Mouse (Mus musculus) forebrain, embryonic 11.5 days (tissue): ENCODE data around the gene Gm20909. TPM values are rescaled to one million over a fixed set of nuclear protein-coding genes. Genes with fewer than 3 reads are reported as not detected.
"Not testable (repeated sequence)": the region's sequence is repeated elsewhere in the genome, so short reads cannot be mapped to it uniquely, and the experiment has no call there.

Experiments
- ATAC-seq: fragments of 200-750 bp; cut with Nextera tagmentation; replicated peaks from 2 replicates; pipeline ENCODE4 v1.8.0; 2017; ENCODE audit warnings: moderate TSS enrichment; ENCODE audit not compliant: low FRiP score
- DNase-seq: peaks from one replicate; pipeline ENCODE4 v3.0.0-alpha.2; 2017; ENCODE audit warnings: low spot score
- H3K27ac ChIP-seq: fragments of 300-500 bp; sonication (generic); 2 replicates; pipeline ENCODE4 v1.5.1; 2014; ENCODE audit warnings: low read depth, low read length
- H3K27me3 ChIP-seq: fragments of 300-500 bp; sonication (generic); 2 replicates; pipeline ENCODE4 v1.6.1; 2014; ENCODE audit warnings: mild to moderate bottlenecking, low read length, mixed read lengths; ENCODE audit not compliant: control insufficient read depth, insufficient read depth
- H3K36me3 ChIP-seq: fragments of 300-500 bp; sonication (generic); 2 replicates; pipeline ENCODE4 v1.6.1; 2014; ENCODE audit warnings: mild to moderate bottlenecking, low read length, moderate library complexity, mixed read lengths; ENCODE audit not compliant: control insufficient read depth, insufficient read depth
- H3K4me1 ChIP-seq: fragments of 300-500 bp; sonication (generic); replicated peaks from 2 replicates; pipeline ENCODE4 v1.6.1; 2014; ENCODE audit warnings: low read length, mixed read lengths; ENCODE audit not compliant: control insufficient read depth, insufficient read depth
- H3K4me2 ChIP-seq: fragments of 300-500 bp; sonication (generic); 2 replicates; pipeline ENCODE4 v1.6.1; 2014; ENCODE audit warnings: low read depth, mild to moderate bottlenecking, low read length, moderate library complexity, mixed read lengths; ENCODE audit not compliant: severe bottlenecking
- H3K4me3 ChIP-seq: fragments of 300-500 bp; sonication (generic); 2 replicates; pipeline ENCODE4 v1.5.1; 2014; ENCODE audit warnings: low read depth, low read length
- H3K9ac ChIP-seq: fragments of 300-500 bp; sonication (generic); 2 replicates; pipeline ENCODE4 v1.6.1; 2014; ENCODE audit warnings: low read length
- H3K9me3 ChIP-seq: fragments of 300-500 bp; sonication (generic); 2 replicates; pipeline ENCODE4 v1.6.1; 2016; ENCODE audit warnings: low read length, mixed read lengths; ENCODE audit not compliant: control insufficient read depth
- WGBS: fragments of 180-500 bp; shearing (Covaris S2); extraction: QIAGEN DNeasy Blood & Tissue Kit; methylation state at CpG from one replicate; pipeline ENCODE4 v1.1.7; 2014; 5-methylcytosine and 5-hydroxymethylcytosine counted together
- polyA plus RNA-seq: library from polyadenylated mRNA; unstranded; fragments of >200 nt; fragmentation: Nextera tagmentation; extraction: Ambion mirVana; gene quantifications from 2 replicates; pipeline ENCODE4 v1.2.1, GENCODE M21; 2014

Gene Gm20909
- polyA plus RNA-seq, result not detected in 2 replicates

DNA sequence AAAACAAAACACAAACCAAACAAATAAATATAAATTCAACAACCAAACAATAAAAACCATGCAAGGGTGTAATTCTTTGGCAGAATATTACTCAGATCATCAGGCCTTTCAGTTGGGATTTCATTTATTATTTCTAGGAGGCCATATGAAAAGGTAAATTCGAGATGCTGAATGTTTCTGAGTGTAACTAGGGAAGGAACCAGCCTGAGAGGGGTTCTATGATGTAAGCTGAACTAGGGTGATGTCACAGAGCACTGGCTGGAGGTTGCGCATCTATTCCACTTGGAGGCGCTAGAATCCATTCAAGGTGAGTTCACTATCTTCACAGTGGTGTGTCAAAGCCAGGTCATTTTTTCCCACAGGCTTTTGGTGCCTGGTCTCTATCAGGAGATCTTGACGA, at the start of gene Gm20909:
TSS of gene Gm20909 (plus strand) at position 301 of the 400 bp plus-strand sequence.
- not testable (repeated sequence) for H3K4me3 ChIP-seq, H3K4me1 ChIP-seq, H3K9ac ChIP-seq, H3K4me2 ChIP-seq, H3K27me3 ChIP-seq, DNase-seq, H3K27ac ChIP-seq, H3K9me3 ChIP-seq, ATAC-seq, H3K36me3 ChIP-seq
- no CpG with 5 or more reads among the region's 4 CpGs for WGBS

Other genes with a start within 250 kb of the Gm20909 start
- gene Gm29866, start 170.9 kb upstream of the Gm20909 start, polyA plus RNA-seq, result not detected in 2 replicates
- gene Gm20865, start 77.0 kb downstream of the Gm20909 start, polyA plus RNA-seq, result not detected in 2 replicates